Mouse (Mus musculus) MEL (cell line): ENCODE measurements around the gene Lmo7.

Source experiments
- CTCF ChIP-seq, 3 experiments: IDR thresholded peaks in 2 of 3; conservative IDR thresholded peaks in 1 of 3; 2 replicates each; pipeline ENCODE4 v1.5.1; 2011 to 2012; ENCODE audit warnings: low read length in 3 of 3, low read depth in 2 of 3, mild to moderate bottlenecking in 2 of 3, improper control_type of control experiment in 1 of 3, inconsistent platforms in 1 of 3, mixed read lengths in 1 of 3, moderate library complexity in 1 of 3; ENCODE audit not compliant: control insufficient read depth in 1 of 3, insufficient read depth in 1 of 3, poor library complexity in 1 of 3, severe bottlenecking in 1 of 3
- ELF1 ChIP-seq: IDR thresholded peaks from 2 replicates; pipeline ENCODE4 v1.6.1; 2014; ENCODE audit warnings: low read depth, mild to moderate bottlenecking, inconsistent platforms, low read length, improper control_type of control experiment, moderate library complexity
- JUND ChIP-seq: IDR thresholded peaks from 2 replicates; pipeline ENCODE4 v1.6.1; 2011; ENCODE audit warnings: low read depth, mild to moderate bottlenecking, improper control_type of control experiment, low read length
- MXI1 ChIP-seq: IDR thresholded peaks from 2 replicates; pipeline ENCODE4 v1.6.1; 2011; ENCODE audit warnings: mild to moderate bottlenecking, low read depth, low read length, improper control_type of control experiment
- NELFE ChIP-seq: IDR thresholded peaks from 2 replicates; pipeline ENCODE4 v1.6.1; 2011; ENCODE audit warnings: low read depth, low read length, improper control_type of control experiment
- NRF1 ChIP-seq: IDR thresholded peaks from 2 replicates; pipeline ENCODE4 v1.6.1; 2014; ENCODE audit warnings: low read depth, mild to moderate bottlenecking, inconsistent platforms, low read length, improper control_type of control experiment, moderate library complexity; ENCODE audit not compliant: poor library complexity, insufficient read depth, severe bottlenecking
- POLR2A ChIP-seq, 2 experiments: IDR thresholded peaks; 2 replicates each; pipeline ENCODE4 v1.6.1; 2011 to 2012; ENCODE audit warnings: low read length in 2 of 2, mild to moderate bottlenecking in 2 of 2, control low read depth in 1 of 2, improper control_type of control experiment in 1 of 2, low read depth in 1 of 2, moderate library complexity in 1 of 2; ENCODE audit not compliant: control insufficient read depth in 1 of 2, insufficient read depth in 1 of 2, poor library complexity in 1 of 2
- USF2 ChIP-seq, 2 experiments: IDR thresholded peaks; 2 replicates each; pipeline ENCODE4 v1.6.1; 2011 to 2012; ENCODE audit warnings: improper control_type of control experiment in 2 of 2, low read length in 2 of 2, borderline replicate concordance in 1 of 2, inconsistent platforms in 1 of 2, low read depth in 1 of 2, mild to moderate bottlenecking in 1 of 2; ENCODE audit not compliant: insufficient read depth in 1 of 2

DNA sequence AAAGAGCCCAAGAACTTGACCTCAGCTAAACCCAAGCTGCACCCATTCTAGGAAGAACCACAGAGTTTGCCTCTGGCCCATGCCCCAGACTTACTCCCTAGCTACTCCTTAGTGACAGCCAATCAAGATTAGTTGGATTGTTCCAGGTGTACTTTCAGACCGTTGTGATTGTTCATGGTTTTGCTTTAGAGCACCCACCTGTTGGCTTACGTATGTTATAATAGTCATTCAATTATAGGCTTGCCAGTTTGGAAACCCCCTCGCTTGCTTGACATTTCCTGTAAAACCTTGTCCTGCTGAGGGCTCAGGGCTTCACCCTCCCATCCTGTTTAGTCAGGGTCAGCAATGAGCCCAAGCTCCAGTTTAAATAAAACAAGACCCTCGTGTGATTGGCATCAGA is 25.3 kb upstream of the Lmo7 start:
- no peak for TF ChIP-seq ELF1
- TF ChIP-seq CTCF (IDR thresholded peaks at IDR 0.05 in 2 of 3, conservative IDR thresholded peaks at IDR 0.05 in 1 of 3; ENCODE audit: control insufficient read depth in 1 of 3, insufficient read depth in 1 of 3, low read depth in 2 of 3, low read length in 3 of 3, poor library complexity in 1 of 3, severe bottlenecking in 1 of 3), result no peak
- TF ChIP-seq MXI1, result no peak
- no peak for TF ChIP-seq JUND
- no peak for TF ChIP-seq USF2 (IDR thresholded peaks at IDR 0.05; ENCODE audit: borderline replicate concordance in 1 of 2, insufficient read depth in 1 of 2, low read depth in 1 of 2, low read length in 2 of 2)
- TF ChIP-seq NRF1, result no peak
- no peak for TF ChIP-seq NELFE
- no peak for TF ChIP-seq POLR2A (IDR thresholded peaks at IDR 0.05; ENCODE audit: control insufficient read depth in 1 of 2, insufficient read depth in 1 of 2, low read depth in 1 of 2, low read length in 2 of 2, poor library complexity in 1 of 2)
